In the genomic region with DNA sequence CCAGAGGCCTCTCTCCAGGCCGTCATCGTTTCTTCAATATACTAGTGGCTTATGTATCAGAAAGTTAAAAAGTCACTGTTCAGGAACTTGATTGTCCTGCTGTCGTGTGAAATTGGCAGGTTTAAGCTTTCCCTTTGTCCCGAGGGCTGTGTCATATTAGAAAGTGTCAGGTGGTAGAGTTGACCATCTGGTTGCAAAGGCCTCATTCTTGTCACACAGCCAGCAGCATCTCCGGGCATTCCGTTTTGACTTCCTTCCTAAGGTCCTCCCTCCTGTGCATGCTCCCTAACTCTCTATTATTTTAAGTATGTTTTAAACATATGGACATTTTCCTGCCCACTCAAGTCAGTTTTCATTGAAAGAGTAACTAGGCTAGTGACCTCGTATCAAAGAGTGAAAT, we compare ENCODE assay signal across 15 mouse cellular contexts. TPM values are rescaled to one million over a fixed set of nuclear protein-coding genes. Genes with fewer than 3 reads are reported as not detected.
DNase-seq lines count a peak whose midpoint lies in the region; ATAC-seq lines count a peak whose summit lies in the region.
"Had no signal": no experiment of that assay in that cellular context is flagged by ENCODE, and none has a peak within 500 bp of the region (broad histone marks: within the 10 kb centered on the region; RNA-seq: fewer than 3 reads in every experiment).

No protein-coding gene starts in this region.

- H3K27me3 ChIP-seq in heart, embryonic 13.5 days (replicated peaks): no peaks in the 10 kb centered on the region
- H3K27me3 ChIP-seq in limb, embryonic 12.5 days: no peaks in the 10 kb centered on the region
- no peaks in the 10 kb centered on the region for H3K27me3 ChIP-seq in limb, embryonic 10.5 days (ENCODE audit: low read depth, poor library complexity, severe bottlenecking)
- H3K27me3 ChIP-seq in kidney, embryonic 15.5 days: no peaks in the 10 kb centered on the region
- H3K27me3 ChIP-seq: liver, embryonic 15.5 days; stomach, embryonic 15.5 days had no signal

- 67% methylated on average over 7 of the region's 7 CpGs for WGBS in heart, embryonic 13.5 days
- WGBS in limb, embryonic 12.5 days: 83% methylated on average over 7 of the region's 7 CpGs
- 89% methylated on average over 7 of the region's 7 CpGs for WGBS in limb, embryonic 10.5 days
- WGBS in kidney, embryonic 15.5 days: 74% methylated on average over 7 of the region's 7 CpGs

- peak overlapping the region; percentile 55 for H3K27ac ChIP-seq in heart, embryonic 13.5 days (replicated peaks)
- 0 out of 2 replicates have a peak overlapping the region, but pooled peaks have one; percentile 3 for H3K27ac ChIP-seq in limb, embryonic 12.5 days
- no peak overlapping the region for H3K27ac ChIP-seq in limb, embryonic 10.5 days
- 0 out of 2 replicates have a peak overlapping the region, but pooled peaks have one; percentile 33 for H3K27ac ChIP-seq in kidney, embryonic 15.5 days
- H3K27ac ChIP-seq: liver, embryonic 15.5 days; stomach, embryonic 15.5 days had no signal

- intact Hi-C loops in heart, postnatal 36 days (cut with DNase I): loop anchor here (2.0 kb wide), 1 partner anchor 51 kb away; no protein-coding TSS in a partner anchor

- no peak for ATAC-seq in heart, embryonic 13.5 days (ENCODE audit: extremely low read depth, insufficient number of reproducible peaks, low FRiP score, low TSS enrichment)
- ATAC-seq in limb, embryonic 12.5 days (ENCODE audit: insufficient number of reproducible peaks, insufficient read depth, low FRiP score, low TSS enrichment, low read depth): no peak
- ATAC-seq in kidney, embryonic 15.5 days (replicated peaks; ENCODE audit: low FRiP score): no peak
- no peak for ATAC-seq in granulocyte monocyte progenitor cell, adult 5-6 weeks (replicated peaks; ENCODE audit: poor library complexity, severe bottlenecking)

- peaks cover 33% of the 10 kb centered on the region for H3K4me1 ChIP-seq in heart, embryonic 13.5 days
- H3K4me1 ChIP-seq in limb, embryonic 12.5 days (replicated peaks): peaks cover 5% of the 10 kb centered on the region
- H3K4me1 ChIP-seq in limb, embryonic 10.5 days: peaks cover 7% of the 10 kb centered on the region; the same call in 1 of the 2 replicates
- peaks cover 36% of the 10 kb centered on the region for H3K4me1 ChIP-seq in kidney, embryonic 15.5 days

- no peaks in the 10 kb centered on the region for H3K9me3 ChIP-seq in heart, embryonic 13.5 days
- H3K9me3 ChIP-seq in limb, embryonic 12.5 days: no peaks in the 10 kb centered on the region
- H3K9me3 ChIP-seq in limb, embryonic 10.5 days (replicated peaks): no peaks in the 10 kb centered on the region
- H3K9me3 ChIP-seq in kidney, embryonic 15.5 days (replicated peaks): no peaks in the 10 kb centered on the region
- H3K9me3 ChIP-seq: liver, embryonic 15.5 days; stomach, embryonic 15.5 days had no signal

- H3K4me3 ChIP-seq in heart, embryonic 13.5 days: no peak overlapping the region
- no peak overlapping the region for H3K4me3 ChIP-seq in limb, embryonic 12.5 days (replicated peaks)
- no peak overlapping the region for H3K4me3 ChIP-seq in limb, embryonic 10.5 days
- no peak overlapping the region for H3K4me3 ChIP-seq in kidney, embryonic 15.5 days (replicated peaks)
- H3K4me3 ChIP-seq: erythroblast, embryonic 14.5 days; liver, embryonic 15.5 days; stomach, embryonic 15.5 days had no signal

- H3K36me3 ChIP-seq in heart, embryonic 13.5 days: peaks cover 88% of the 10 kb centered on the region
- peaks cover 61% of the 10 kb centered on the region for H3K36me3 ChIP-seq in limb, embryonic 12.5 days
- peaks cover 75% of the 10 kb centered on the region for H3K36me3 ChIP-seq in limb, embryonic 10.5 days
- H3K36me3 ChIP-seq in kidney, embryonic 15.5 days: peaks cover 54% of the 10 kb centered on the region

- H3K4me2 ChIP-seq in heart, embryonic 13.5 days: no peak overlapping the region
- H3K4me2 ChIP-seq in limb, embryonic 12.5 days: no peak overlapping the region
- no peak overlapping the region for H3K4me2 ChIP-seq in kidney, embryonic 15.5 days
- H3K4me2 ChIP-seq: liver, embryonic 15.5 days; stomach, embryonic 15.5 days had no signal

- DNase-seq in heart, postnatal 36 days: no peak
- no peak for DNase-seq in limb, embryonic 10.5 days (ENCODE audit: low spot score)
- DNase-seq in cerebellum, adult 18-20 months: peak; percentile 69 to 73
- no peak for DNase-seq in thymus, postnatal 0 days (ENCODE audit: low spot score)
- DNase-seq: layer of hippocampus, adult 9-11 months had no signal

- no peak overlapping the region for H3K9ac ChIP-seq in heart, embryonic 13.5 days
- H3K9ac ChIP-seq in limb, embryonic 12.5 days (replicated peaks): no peak overlapping the region
- H3K9ac ChIP-seq in kidney, embryonic 15.5 days: no peak overlapping the region
- H3K9ac ChIP-seq: liver, embryonic 15.5 days; stomach, embryonic 15.5 days had no signal

RNA-seq across cellular contexts. Expression of a gene that starts 6.2 kb away (rescaled TPM):
- 44.3 and 44.6 TPM in 2 replicates for polyA plus RNA-seq in heart, embryonic 13.5 days (2015; fragmentation: Nextera tagmentation; extraction: Ambion mirVana)
- 10 to 100 TPM; 15.8 to 16.3 TPM for total RNA-seq in heart, postnatal 36 days (2021)
- polyA plus RNA-seq in limb, embryonic 12.5 days (2016; fragmentation: Nextera tagmentation; extraction: Ambion mirVana): 59.5 and 61.4 TPM in 2 replicates
- 75.0 and 80.3 TPM in 2 replicates for polyA plus RNA-seq in limb, embryonic 10.5 days (2016; fragmentation: Nextera tagmentation; extraction: Ambion mirVana)
- 72.4 and 74.9 TPM in 2 replicates for polyA plus RNA-seq in kidney, embryonic 15.5 days (2015; fragmentation: Nextera tagmentation; extraction: Ambion mirVana)
- total RNA-seq in granulocyte monocyte progenitor cell, adult 5-6 weeks (2014; fragmentation: Nextera tagmentation): 52.6 and 59.4 TPM in 2 replicates
- 52.9 and 58.7 TPM in 2 replicates for total RNA-seq in granulocyte monocyte progenitor cell, adult 5-6 weeks (2017)
- 71.0 and 73.3 TPM in 2 replicates for polyA plus RNA-seq in thymus, postnatal 0 days (2015; fragmentation: Nextera tagmentation; extraction: Ambion mirVana)

RNA-seq across cellular contexts. Expression of a gene that starts 6.3 kb away (rescaled TPM):
- polyA plus RNA-seq in heart, embryonic 13.5 days (2015; fragmentation: Nextera tagmentation; extraction: Ambion mirVana): 9.9 and 10.5 TPM in 2 replicates
- total RNA-seq in heart, postnatal 36 days (2021): 10 to 100 TPM; 15.3 to 20.6 TPM
- 19.7 and 21.3 TPM in 2 replicates for polyA plus RNA-seq in limb, embryonic 12.5 days (2016; fragmentation: Nextera tagmentation; extraction: Ambion mirVana)
- 21.9 and 26.4 TPM in 2 replicates for polyA plus RNA-seq in limb, embryonic 10.5 days (2016; fragmentation: Nextera tagmentation; extraction: Ambion mirVana)
- 15.8 and 17.8 TPM in 2 replicates for polyA plus RNA-seq in kidney, embryonic 15.5 days (2015; fragmentation: Nextera tagmentation; extraction: Ambion mirVana)
- 96.6 and 101 TPM in 2 replicates for total RNA-seq in granulocyte monocyte progenitor cell, adult 5-6 weeks (2014; fragmentation: Nextera tagmentation)
- 50.9 and 56.0 TPM in 2 replicates for total RNA-seq in granulocyte monocyte progenitor cell, adult 5-6 weeks (2017)
- 13.3 and 15.2 TPM in 2 replicates for polyA plus RNA-seq in thymus, postnatal 0 days (2015; fragmentation: Nextera tagmentation; extraction: Ambion mirVana)

RNA-seq across cellular contexts. Expression of a gene that starts 16.7 kb away (rescaled TPM):
- 182 and 204 TPM in 2 replicates for polyA plus RNA-seq in heart, embryonic 13.5 days (2015; fragmentation: Nextera tagmentation; extraction: Ambion mirVana)
- total RNA-seq in heart, postnatal 36 days (2021): 100 to 1,000 TPM; 236 to 256 TPM
- polyA plus RNA-seq in limb, embryonic 12.5 days (2016; fragmentation: Nextera tagmentation; extraction: Ambion mirVana): 8.1 and 8.2 TPM in 2 replicates
- 0.92 and 1.2 TPM in 2 replicates for polyA plus RNA-seq in limb, embryonic 10.5 days (2016; fragmentation: Nextera tagmentation; extraction: Ambion mirVana)
- polyA plus RNA-seq in kidney, embryonic 15.5 days (2015; fragmentation: Nextera tagmentation; extraction: Ambion mirVana): 4.2 and 6.9 TPM in 2 replicates
- total RNA-seq in granulocyte monocyte progenitor cell, adult 5-6 weeks (2014; fragmentation: Nextera tagmentation): not detected in 2 replicates
- not detected in 2 replicates for total RNA-seq in granulocyte monocyte progenitor cell, adult 5-6 weeks (2017)
- 0.86 and 1.6 TPM in 2 replicates for polyA plus RNA-seq in thymus, postnatal 0 days (2015; fragmentation: Nextera tagmentation; extraction: Ambion mirVana)
- total RNA-seq: left cerebral cortex, postnatal 25 days had no signal
- polyA plus RNA-seq: erythroblast, embryonic 14.5 days had no signal

RNA-seq across cellular contexts. Expression of a gene that starts 35.3 kb away (rescaled TPM):
- polyA plus RNA-seq in heart, embryonic 13.5 days (2015; fragmentation: Nextera tagmentation; extraction: Ambion mirVana): 8.8 and 9.0 TPM in 2 replicates
- total RNA-seq in heart, postnatal 36 days (2021): under 1 TPM; 0.27 to 0.64 TPM
- polyA plus RNA-seq in limb, embryonic 12.5 days (2016; fragmentation: Nextera tagmentation; extraction: Ambion mirVana): 2.1 and 3.0 TPM in 2 replicates
- not detected in 2 replicates for polyA plus RNA-seq in limb, embryonic 10.5 days (2016; fragmentation: Nextera tagmentation; extraction: Ambion mirVana)
- 2.4 and 4.1 TPM in 2 replicates for polyA plus RNA-seq in kidney, embryonic 15.5 days (2015; fragmentation: Nextera tagmentation; extraction: Ambion mirVana)
- 0.26 and 2.5 TPM in 2 replicates for total RNA-seq in granulocyte monocyte progenitor cell, adult 5-6 weeks (2014; fragmentation: Nextera tagmentation)
- 0.17 and 0.62 TPM in 2 replicates for total RNA-seq in granulocyte monocyte progenitor cell, adult 5-6 weeks (2017)
- polyA plus RNA-seq in thymus, postnatal 0 days (2015; fragmentation: Nextera tagmentation; extraction: Ambion mirVana): 0.17 TPM in 1 of 2 replicates, not detected in the other
- total RNA-seq: left cerebral cortex, postnatal 25 days had no signal
- polyA plus RNA-seq: inflammation-experienced regulatory T-cells, adult 6 months; urinary bladder, adult 2 months had no signal

RNA-seq across cellular contexts. Expression of a gene that starts 38.7 kb away (rescaled TPM):
- polyA plus RNA-seq in heart, embryonic 13.5 days (2015; fragmentation: Nextera tagmentation; extraction: Ambion mirVana): 0.23 and 0.24 TPM in 2 replicates
- total RNA-seq in heart, postnatal 36 days (2021): under 1 TPM in 1 of 2 experiments, not detected in 1; 0.24 TPM
- polyA plus RNA-seq in limb, embryonic 12.5 days (2016; fragmentation: Nextera tagmentation; extraction: Ambion mirVana): 0.12 and 0.28 TPM in 2 replicates
- 0.06 and 0.13 TPM in 2 replicates for polyA plus RNA-seq in limb, embryonic 10.5 days (2016; fragmentation: Nextera tagmentation; extraction: Ambion mirVana)
- polyA plus RNA-seq in kidney, embryonic 15.5 days (2015; fragmentation: Nextera tagmentation; extraction: Ambion mirVana): 5.6 and 5.7 TPM in 2 replicates
- 1.9 TPM in 1 of 2 replicates, not detected in the other for total RNA-seq in granulocyte monocyte progenitor cell, adult 5-6 weeks (2014; fragmentation: Nextera tagmentation)
- 0.21 and 0.43 TPM in 2 replicates for total RNA-seq in granulocyte monocyte progenitor cell, adult 5-6 weeks (2017)
- 17.2 and 21.6 TPM in 2 replicates for polyA plus RNA-seq in thymus, postnatal 0 days (2015; fragmentation: Nextera tagmentation; extraction: Ambion mirVana)

Comparison
In these comparisons a context has a peak if more than half of its experiments do, and no peak if none do; other contexts are left out.
1. DNase-seq: peak in cerebellum, adult 18-20 months (2 of 2); none in heart, postnatal 36 days (0 of 2), limb, embryonic 10.5 days (single experiment) and thymus, postnatal 0 days (single experiment).
2. RNA of a gene that starts 16.7 kb away (polyA plus RNA-seq): 182 to 204 TPM in heart, embryonic 13.5 days; 8.1 to 8.2 TPM in limb, embryonic 12.5 days, 4.2 to 6.9 TPM in kidney, embryonic 15.5 days, 0.86 to 1.6 TPM in thymus, postnatal 0 days and 0.92 to 1.2 TPM in limb, embryonic 10.5 days; every median in the first group is over 10 times any median in the second.